Mouse (Mus musculus) G1E-ER4 (cell line): Measurements from ENCODE around the gene Stim1. TPM values are rescaled to one million over a fixed set of nuclear protein-coding genes. Genes with fewer than 3 reads are reported as not detected.

Experiments used
- GATA1 ChIP-seq: IDR thresholded peaks from one replicate; pipeline ENCODE4 v1.8.0; 2012; ENCODE audit warnings: low read length, inconsistent platforms
- polyA plus RNA-seq: library from polyadenylated mRNA; stranded (reverse); fragments of >175 nt; gene quantifications from 2 replicates; pipeline ENCODE4 v1.2.3, GENCODE M21; 2012

Gene Stim1
- polyA plus RNA-seq, 1 experiment: 16.1 TPM

GRCm38 (mm10) chr7:102244782-102245535 is 22.6 kb upstream of the Stim1 start:
- no peak for TF ChIP-seq GATA1

GRCm38 (mm10) chr7:102245775-102246174 is 21.8 kb upstream of the Stim1 start:
- no peak for TF ChIP-seq GATA1

- no peak for TF ChIP-seq GATA1
These were observed 21.3 kb upstream of the Stim1 start for GRCm38 (mm10) chr7:102246265-102246664.

GRCm38 (mm10) chr7:102246956-102247797 is 20.4 kb upstream of the Stim1 start:
- peak; percentile 78 for TF ChIP-seq GATA1

GRCm38 (mm10) chr7:102248691-102249404 is 18.8 kb upstream of the Stim1 start:
- TF ChIP-seq GATA1: no peak

GRCm38 (mm10) chr7:102249531-102249895 is 18.1 kb upstream of the Stim1 start:
- no peak for TF ChIP-seq GATA1

GRCm38 (mm10) chr7:102249896-102250630 is 17.5 kb upstream of the Stim1 start:
- TF ChIP-seq GATA1: no peak

- no peak for TF ChIP-seq GATA1
These were observed 16.9 kb upstream of the Stim1 start for GRCm38 (mm10) chr7:102250631-102251214.

GRCm38 (mm10) chr7:102253631-102254030 is 14.0 kb upstream of the Stim1 start:
- no peak for TF ChIP-seq GATA1

- no peak for TF ChIP-seq GATA1
These were observed 11.7 kb upstream of the Stim1 start, which contains the start of gene Rhog for GRCm38 (mm10) chr7:102255954-102256353. Gene Rhog, minus strand, starts transcription at chr7:102256054.

- no peak for TF ChIP-seq GATA1
These were observed 11.0 kb upstream of the Stim1 start for GRCm38 (mm10) chr7:102256636-102257035.

GRCm38 (mm10) chr7:102258189-102258588 is 9.4 kb upstream of the Stim1 start:
- TF ChIP-seq GATA1: no peak

- no peak for TF ChIP-seq GATA1
These were observed 8.9 kb upstream of the Stim1 start for GRCm38 (mm10) chr7:102258753-102259152.

- no peak for TF ChIP-seq GATA1
These were observed 7.7 kb upstream of the Stim1 start for GRCm38 (mm10) chr7:102259716-102260479.

GRCm38 (mm10) chr7:102260518-102260917 is 7.1 kb upstream of the Stim1 start:
- TF ChIP-seq GATA1: no peak
